8 mouse cellular contexts compared by ENCODE assay signal in genomic region chr13:55447543-55447943, GRCm38 (mm10). TPM values are rescaled to one million over a fixed set of nuclear protein-coding genes. Genes with fewer than 3 reads are reported as not detected.
A peak's percentile ranks its signal among the peaks of the same experiment; 100 is the strongest.
DNase-seq lines count a peak whose midpoint lies in the region; ATAC-seq lines count a peak whose summit lies in the region.
"Had no signal": no experiment of that assay in that cellular context is flagged by ENCODE, and none has a peak within 500 bp of the region (broad histone marks: within the 10 kb centered on the region; RNA-seq: fewer than 3 reads in every experiment).

No protein-coding gene starts in this region.

- H3K4me3 ChIP-seq in midbrain, embryonic 12.5 days: no peak overlapping the region
- H3K4me3 ChIP-seq in midbrain, embryonic 16.5 days (ENCODE audit: low read depth, low read length): no peak overlapping the region
- no peak overlapping the region for H3K4me3 ChIP-seq in embryonic facial prominence, embryonic 12.5 days

- H3K9me3 ChIP-seq in midbrain, embryonic 12.5 days: no peaks in the 10 kb centered on the region
- H3K9me3 ChIP-seq in midbrain, embryonic 16.5 days (replicated peaks; ENCODE audit: control insufficient read depth, low read length, poor library complexity, severe bottlenecking): no peaks in the 10 kb centered on the region
- H3K9me3 ChIP-seq in embryonic facial prominence, embryonic 12.5 days: no peaks in the 10 kb centered on the region

- H3K27ac ChIP-seq in midbrain, embryonic 12.5 days (replicated peaks): no peak overlapping the region
- no peak overlapping the region for H3K27ac ChIP-seq in midbrain, embryonic 16.5 days (ENCODE audit: low read length)
- H3K27ac ChIP-seq in embryonic facial prominence, embryonic 12.5 days: no peak overlapping the region

- peaks cover 37% of the 10 kb centered on the region for H3K36me3 ChIP-seq in midbrain, embryonic 12.5 days
- peaks cover 18% of the 10 kb centered on the region for H3K36me3 ChIP-seq in midbrain, embryonic 16.5 days (ENCODE audit: control insufficient read depth, insufficient read depth, low read length)
- H3K36me3 ChIP-seq in embryonic facial prominence, embryonic 12.5 days: peaks cover 36% of the 10 kb centered on the region

- 64% methylated on average over 3 of the region's 3 CpGs for WGBS in midbrain, embryonic 12.5 days
- WGBS in midbrain, embryonic 16.5 days: 61% methylated on average over 3 of the region's 3 CpGs
- WGBS in embryonic facial prominence, embryonic 12.5 days: 35% methylated on average over 3 of the region's 3 CpGs

- 0 out of 2 replicates have a peak overlapping the region, but pooled peaks have one; percentile 21 for H3K9ac ChIP-seq in midbrain, embryonic 12.5 days (replicated peaks)
- H3K9ac ChIP-seq in midbrain, embryonic 16.5 days (ENCODE audit: low read depth, low read length): no peak overlapping the region
- peak overlapping the region; percentile 24; the same call in 1 of the 2 replicates for H3K9ac ChIP-seq in embryonic facial prominence, embryonic 12.5 days

- peaks cover 34% of the 10 kb centered on the region for H3K4me1 ChIP-seq in midbrain, embryonic 12.5 days
- peaks cover 23% of the 10 kb centered on the region for H3K4me1 ChIP-seq in midbrain, embryonic 16.5 days (ENCODE audit: control insufficient read depth, insufficient read depth, low read length)
- H3K4me1 ChIP-seq in embryonic facial prominence, embryonic 12.5 days: peaks cover 22% of the 10 kb centered on the region

- no peaks in the 10 kb centered on the region for H3K27me3 ChIP-seq in midbrain, embryonic 12.5 days
- no peaks in the 10 kb centered on the region for H3K27me3 ChIP-seq in midbrain, embryonic 16.5 days (ENCODE audit: control insufficient read depth, insufficient read depth, low read depth, low read length)
- no peaks in the 10 kb centered on the region for H3K27me3 ChIP-seq in embryonic facial prominence, embryonic 12.5 days

- peak overlapping the region; percentile 90; the same call in 1 of the 2 replicates for H3K4me2 ChIP-seq in midbrain, embryonic 12.5 days (replicated peaks)
- no peak overlapping the region for H3K4me2 ChIP-seq in midbrain, embryonic 16.5 days (ENCODE audit: low read length)
- no peak overlapping the region for H3K4me2 ChIP-seq in embryonic facial prominence, embryonic 12.5 days (replicated peaks)

- DNase-seq in lung, postnatal 14 days: peak; percentile 37
- peak; percentile 81 for DNase-seq in thymus, postnatal 14 days
- no peak for DNase-seq in kidney, postnatal 25 days
- DNase-seq in layer of hippocampus, adult 11-12 months (ENCODE audit: low spot score): no peak
- DNase-seq: right cerebral cortex, postnatal 25 days had no signal

- ATAC-seq in midbrain, embryonic 12.5 days (ENCODE audit: low FRiP score, low read depth): no peak
- no peak for ATAC-seq in midbrain, embryonic 16.5 days
- no peak for ATAC-seq in embryonic facial prominence, embryonic 12.5 days (ENCODE audit: insufficient number of reproducible peaks, insufficient read depth, low FRiP score, low TSS enrichment)

RNA-seq across cellular contexts. Expression of gene Grk6, which starts 2.7 kb away (rescaled TPM):
- polyA plus RNA-seq in midbrain, embryonic 12.5 days (2016; fragmentation: Nextera tagmentation; extraction: Ambion mirVana): 53.1 and 58.5 TPM in 2 replicates
- 28.3 and 31.8 TPM in 2 replicates for polyA plus RNA-seq in midbrain, embryonic 16.5 days (2015; fragmentation: Nextera tagmentation; extraction: Ambion mirVana)
- polyA plus RNA-seq in embryonic facial prominence, embryonic 12.5 days (2016; fragmentation: Nextera tagmentation; extraction: Ambion mirVana): 68.3 and 73.0 TPM in 2 replicates

RNA-seq across cellular contexts. Expression of gene Prr7, which starts 16.5 kb away (rescaled TPM):
- polyA plus RNA-seq in midbrain, embryonic 12.5 days (2016; fragmentation: Nextera tagmentation; extraction: Ambion mirVana): 2.0 and 2.3 TPM in 2 replicates
- 5.0 and 5.6 TPM in 2 replicates for polyA plus RNA-seq in midbrain, embryonic 16.5 days (2015; fragmentation: Nextera tagmentation; extraction: Ambion mirVana)
- 1.1 and 1.3 TPM in 2 replicates for polyA plus RNA-seq in embryonic facial prominence, embryonic 12.5 days (2016; fragmentation: Nextera tagmentation; extraction: Ambion mirVana)

RNA-seq across cellular contexts. Expression of gene F12, which starts 20.9 kb away (rescaled TPM):
- polyA plus RNA-seq in midbrain, embryonic 12.5 days (2016; fragmentation: Nextera tagmentation; extraction: Ambion mirVana): not detected in 2 replicates
- 0.31 TPM in 1 of 2 replicates, not detected in the other for polyA plus RNA-seq in midbrain, embryonic 16.5 days (2015; fragmentation: Nextera tagmentation; extraction: Ambion mirVana)
- 0.08 and 0.11 TPM in 2 replicates for polyA plus RNA-seq in embryonic facial prominence, embryonic 12.5 days (2016; fragmentation: Nextera tagmentation; extraction: Ambion mirVana)

RNA-seq across cellular contexts. Expression of gene Pfn3, which starts 32.5 kb away (rescaled TPM):
- not detected in 2 replicates for polyA plus RNA-seq in midbrain, embryonic 12.5 days (2016; fragmentation: Nextera tagmentation; extraction: Ambion mirVana)
- polyA plus RNA-seq in midbrain, embryonic 16.5 days (2015; fragmentation: Nextera tagmentation; extraction: Ambion mirVana): 0.57 and 0.98 TPM in 2 replicates
- polyA plus RNA-seq in embryonic facial prominence, embryonic 12.5 days (2016; fragmentation: Nextera tagmentation; extraction: Ambion mirVana): not detected in 2 replicates

RNA-seq across cellular contexts. Expression of gene Dbn1, which starts 40.4 kb away (rescaled TPM):
- 558 and 585 TPM in 2 replicates for polyA plus RNA-seq in midbrain, embryonic 12.5 days (2016; fragmentation: Nextera tagmentation; extraction: Ambion mirVana)
- 617 and 675 TPM in 2 replicates for polyA plus RNA-seq in midbrain, embryonic 16.5 days (2015; fragmentation: Nextera tagmentation; extraction: Ambion mirVana)
- 383 and 387 TPM in 2 replicates for polyA plus RNA-seq in embryonic facial prominence, embryonic 12.5 days (2016; fragmentation: Nextera tagmentation; extraction: Ambion mirVana)

Comparison
In these comparisons a context has a peak if more than half of its experiments do, and no peak if none do; other contexts are left out.
1. DNase-seq: peak in lung, postnatal 14 days (single experiment) and thymus, postnatal 14 days (single experiment); none in kidney, postnatal 25 days (0 of 2) and layer of hippocampus, adult 11-12 months (single experiment).